Mouse (Mus musculus): ENCODE data around the gene Akt2. TPM values are rescaled to one million over a fixed set of nuclear protein-coding genes. Genes with fewer than 3 reads are reported as not detected.

The Akt2 gene
- total and polyA plus RNA-seq, 2 experiments from 2014 or later, result 64.0 to 83.1 TPM

DNA sequence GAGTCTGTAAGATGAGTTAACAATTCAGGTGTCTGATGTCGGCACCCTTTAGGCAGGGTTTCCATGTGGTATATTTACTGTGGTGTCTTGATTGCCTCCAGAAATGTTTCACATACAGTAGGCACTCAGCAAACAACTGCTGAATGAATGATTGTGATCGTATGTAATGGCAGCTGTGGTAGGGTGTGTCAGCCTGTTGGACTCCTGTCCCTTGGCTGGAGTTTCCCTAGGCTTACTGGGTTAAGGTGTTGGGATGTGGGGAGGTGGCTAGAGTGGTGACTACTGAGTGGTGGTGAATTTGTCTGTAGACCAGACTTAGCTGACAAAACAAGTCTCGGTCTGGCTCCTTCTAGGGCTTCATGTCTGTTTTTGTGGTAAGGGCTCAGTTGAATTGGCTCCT lies 19.0 kb downstream of the Akt2 start:
- Histone ChIP-seq H3K27me3 (ENCODE audit: insufficient read depth, low read length) (no peaks in the 10 kb centered on the region), H3K4me3 (ENCODE audit: low read length) (no peak overlapping the region), H3K36me3 (ENCODE audit: insufficient read depth, low read length) (peaks cover 12% of the 10 kb centered on the region; the same call in 1 of the 2 replicates), H3K9me3 (ENCODE audit: low read length) (no peaks in the 10 kb centered on the region), H3K27ac (peak overlapping the region; percentile 67; the same call in 1 of the 2 replicates), H3K9ac (replicated peaks; ENCODE audit: low read length) (no peak overlapping the region), H3K4me1 (ENCODE audit: insufficient read depth, low read length) (peaks cover 36% of the 10 kb centered on the region), H3K4me2 (ENCODE audit: low read depth, low read length) (no peak overlapping the region)
- DNase-seq (ENCODE audit: low spot score), result no peak
- WGBS, result 83% methylated on average over 3 of the region's 3 CpGs
- no peak for TF ChIP-seq CTCF (IDR thresholded peaks at IDR 0.05; ENCODE audit: low read depth)
- no peak for ATAC-seq

GRCm38 (mm10) chr7:27610871-27611270 lies 19.5 kb downstream of the Akt2 start:
- DNase-seq (ENCODE audit: low spot score), result peak; percentile 46
- WGBS, result 65% methylated on average over 5 of the region's 5 CpGs
- Histone ChIP-seq H3K27ac (peak overlapping the region; percentile 67; the same call in 1 of the 2 replicates), H3K4me3 (ENCODE audit: low read length) (no peak overlapping the region), H3K9me3 (ENCODE audit: low read length) (no peaks in the 10 kb centered on the region), H3K36me3 (ENCODE audit: insufficient read depth, low read length) (peaks cover 12% of the 10 kb centered on the region; the same call in 1 of the 2 replicates), H3K4me1 (ENCODE audit: insufficient read depth, low read length) (peaks cover 33% of the 10 kb centered on the region), H3K27me3 (ENCODE audit: insufficient read depth, low read length) (no peaks in the 10 kb centered on the region), H3K4me2 (ENCODE audit: low read depth, low read length) (no peak overlapping the region), H3K9ac (replicated peaks; ENCODE audit: low read length) (no peak overlapping the region)
- no peak for TF ChIP-seq CTCF (IDR thresholded peaks at IDR 0.05; ENCODE audit: low read depth)
- no peak for ATAC-seq

GRCm38 (mm10) chr7:27612940-27613339 lies 21.6 kb downstream of the Akt2 start:
- 46% methylated on average over 4 of the region's 4 CpGs for WGBS
- Histone ChIP-seq H3K9ac (replicated peaks; ENCODE audit: low read length) (no peak overlapping the region), H3K4me1 (ENCODE audit: insufficient read depth, low read length) (peaks cover 13% of the 10 kb centered on the region; the same call in 1 of the 2 replicates), H3K4me2 (ENCODE audit: low read depth, low read length) (no peak overlapping the region), H3K36me3 (ENCODE audit: insufficient read depth, low read length) (peaks cover 19% of the 10 kb centered on the region), H3K27ac (peak overlapping the region; percentile 82), H3K27me3 (ENCODE audit: insufficient read depth, low read length) (no peaks in the 10 kb centered on the region), H3K9me3 (ENCODE audit: low read length) (no peaks in the 10 kb centered on the region), H3K4me3 (ENCODE audit: low read length) (no peak overlapping the region)
- TF ChIP-seq CTCF (IDR thresholded peaks at IDR 0.05; ENCODE audit: low read depth), result no peak
- no peak for ATAC-seq
- DNase-seq (ENCODE audit: low spot score), result no peak

- Histone ChIP-seq H3K27me3 (ENCODE audit: insufficient read depth, low read length) (no peaks in the 10 kb centered on the region), H3K4me2 (ENCODE audit: low read depth, low read length) (no peak overlapping the region), H3K27ac (peak overlapping the region; percentile 82), H3K36me3 (ENCODE audit: insufficient read depth, low read length) (peaks cover 29% of the 10 kb centered on the region), H3K4me3 (ENCODE audit: low read length) (no peak overlapping the region), H3K9ac (replicated peaks; ENCODE audit: low read length) (no peak overlapping the region), H3K9me3 (ENCODE audit: low read length) (no peaks in the 10 kb centered on the region), H3K4me1 (ENCODE audit: insufficient read depth, low read length) (peaks cover 9% of the 10 kb centered on the region; the same call in 1 of the 2 replicates)
- no peak for TF ChIP-seq CTCF (IDR thresholded peaks at IDR 0.05; ENCODE audit: low read depth)
- peak; percentile 91 for ATAC-seq
- WGBS, result 15% methylated on average over 8 of the region's 8 CpGs
- peak; percentile 89 for DNase-seq (ENCODE audit: low spot score)
These were observed 22.6 kb downstream of the Akt2 start for GRCm38 (mm10) chr7:27613751-27614499.

DNA sequence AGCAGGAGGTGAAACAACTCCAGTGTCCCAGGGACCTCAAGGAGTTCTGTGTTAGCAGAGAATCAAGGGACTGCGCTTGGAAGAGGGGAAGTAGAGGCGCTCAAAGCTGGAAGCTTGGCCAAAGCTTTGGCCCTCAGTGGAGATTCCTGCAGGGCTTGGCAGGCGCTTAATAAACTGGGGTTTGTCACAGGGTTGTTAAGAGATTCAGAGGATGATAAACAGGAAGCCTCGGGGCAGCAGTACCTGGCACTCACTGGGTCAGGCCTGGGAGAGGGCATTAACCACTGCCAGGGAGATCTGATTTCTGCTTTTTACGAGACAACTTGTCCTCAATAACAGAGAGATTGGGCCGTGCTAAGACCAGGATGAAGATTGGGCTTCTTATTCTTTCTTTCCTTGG lies 29.7 kb downstream of the Akt2 start:
- Histone ChIP-seq H3K4me3 (ENCODE audit: low read length) (no peak overlapping the region), H3K27me3 (ENCODE audit: insufficient read depth, low read length) (no peaks in the 10 kb centered on the region), H3K27ac (peak overlapping the region; percentile 45; the same call in 1 of the 2 replicates), H3K9me3 (ENCODE audit: low read length) (no peaks in the 10 kb centered on the region), H3K36me3 (ENCODE audit: insufficient read depth, low read length) (peaks cover 40% of the 10 kb centered on the region), H3K4me1 (ENCODE audit: insufficient read depth, low read length) (no peaks in the 10 kb centered on the region), H3K9ac (replicated peaks; ENCODE audit: low read length) (no peak overlapping the region), H3K4me2 (ENCODE audit: low read depth, low read length) (no peak overlapping the region)
- ATAC-seq, result no peak
- 55% methylated on average over 6 of the region's 6 CpGs for WGBS
- TF ChIP-seq CTCF (IDR thresholded peaks at IDR 0.05; ENCODE audit: low read depth), result no peak
- DNase-seq (ENCODE audit: low spot score), result peak; percentile 36

- 48% methylated on average over 1 of the region's 1 CpGs for WGBS
- ATAC-seq, result no peak
- no peak for TF ChIP-seq CTCF (IDR thresholded peaks at IDR 0.05; ENCODE audit: low read depth)
- Histone ChIP-seq H3K27ac (no peak overlapping the region), H3K9me3 (ENCODE audit: low read length) (no peaks in the 10 kb centered on the region), H3K36me3 (ENCODE audit: insufficient read depth, low read length) (peaks cover 40% of the 10 kb centered on the region), H3K4me1 (ENCODE audit: insufficient read depth, low read length) (no peaks in the 10 kb centered on the region), H3K9ac (replicated peaks; ENCODE audit: low read length) (no peak overlapping the region), H3K4me3 (ENCODE audit: low read length) (no peak overlapping the region), H3K4me2 (ENCODE audit: low read depth, low read length) (no peak overlapping the region), H3K27me3 (ENCODE audit: insufficient read depth, low read length) (no peaks in the 10 kb centered on the region)
- no peak for DNase-seq (ENCODE audit: low spot score)
These were observed 30.9 kb downstream of the Akt2 start for GRCm38 (mm10) chr7:27622234-27622633.

DNA sequence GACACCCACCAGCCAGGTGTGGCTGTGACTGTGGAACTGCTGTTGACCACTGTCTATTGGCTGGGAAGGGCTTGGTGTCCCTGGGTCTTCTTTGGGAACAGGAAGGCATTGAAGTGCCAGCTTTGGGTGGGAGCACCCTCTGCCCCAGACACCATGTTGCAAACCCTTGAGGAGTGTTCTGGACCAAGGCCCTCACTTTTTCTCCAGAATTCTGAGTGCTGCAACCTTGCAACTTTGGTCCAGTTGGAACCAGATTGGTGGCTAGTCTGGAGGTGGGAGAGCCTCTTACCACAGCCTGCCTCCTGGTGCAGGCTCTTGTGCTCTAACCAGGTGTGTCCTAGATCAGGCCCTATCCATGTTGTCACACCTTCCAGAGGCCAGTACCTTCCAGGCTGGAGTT lies 33.6 kb downstream of the Akt2 start:
- ATAC-seq, result no peak
- no peak for TF ChIP-seq CTCF (IDR thresholded peaks at IDR 0.05; ENCODE audit: low read depth)

More for the DNA sequence above, 33.6 kb downstream of the Akt2 start:
- Histone ChIP-seq H3K27ac (no peak overlapping the region), H3K4me2 (ENCODE audit: low read depth, low read length) (no peak overlapping the region), H3K4me3 (ENCODE audit: low read length) (no peak overlapping the region), H3K9me3 (ENCODE audit: low read length) (no peaks in the 10 kb centered on the region), H3K9ac (replicated peaks; ENCODE audit: low read length) (no peak overlapping the region), H3K36me3 (ENCODE audit: insufficient read depth, low read length) (peaks cover 24% of the 10 kb centered on the region; the same call in 1 of the 2 replicates), H3K27me3 (ENCODE audit: insufficient read depth, low read length) (no peaks in the 10 kb centered on the region), H3K4me1 (ENCODE audit: insufficient read depth, low read length) (no peaks in the 10 kb centered on the region)
- no peak for DNase-seq (ENCODE audit: low spot score)
